ENCODE assay signal across 13 mouse cellular contexts in the genomic region with DNA sequence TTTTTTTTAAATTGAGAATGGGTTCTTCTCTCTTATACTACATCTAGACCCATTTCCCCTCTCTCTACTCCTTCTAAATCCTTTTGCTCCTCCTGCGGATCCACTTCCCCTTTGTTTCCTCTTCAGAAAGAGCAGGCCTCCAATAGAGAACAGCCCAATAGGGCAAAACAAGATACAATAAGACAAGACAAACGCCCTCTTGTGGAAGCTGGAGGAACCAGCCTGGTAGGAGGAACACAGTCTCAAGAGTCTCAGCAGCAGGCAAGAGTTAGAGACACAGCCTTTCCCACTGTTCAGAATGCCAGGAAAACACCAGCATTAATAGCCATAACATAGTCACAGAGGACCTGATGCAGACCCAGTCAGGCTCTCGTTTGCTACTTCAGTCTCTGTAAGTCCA.
DNase-seq lines count a peak whose midpoint lies in the region; ATAC-seq and TF ChIP-seq lines count a peak whose summit lies in the region.
"Had no signal": no experiment of that assay in that cellular context is flagged by ENCODE, and none has a peak within 500 bp of the region (broad histone marks: within the 10 kb centered on the region; RNA-seq: fewer than 3 reads in every experiment).

No protein-coding gene starts in this region.

- peak; percentile 5 for DNase-seq in hindbrain, embryonic 11.5 days (ENCODE audit: low spot score)
- DNase-seq in hindbrain, embryonic 14.5 days (ENCODE audit: low spot score): no peak
- DNase-seq in lung, embryonic 14.5 days: peak; percentile 4
- DNase-seq in lung, postnatal 14 days: no peak
- DNase-seq in MEL (ENCODE audit: low read depth, low spot score): peak; percentile 11
- peak; percentile 21 for DNase-seq in retina, embryonic 14.5 days (ENCODE audit: low spot score)
- no peak for DNase-seq in right cerebral cortex, adult 2 months (ENCODE audit: low spot score in 2 of 2)
- DNase-seq in left cerebral cortex, adult 2 months (ENCODE audit: extremely low spot score in 1 of 2, low spot score in 2 of 2): no peak
- DNase-seq: cerebellum, adult 11-12 months; thymus, adult 2 months had no signal

- TF ChIP-seq POLR2A in MEL (IDR thresholded peaks at IDR 0.05; ENCODE audit: control insufficient read depth in 1 of 2, insufficient read depth in 1 of 2, low read depth in 1 of 2, low read length in 2 of 2, poor library complexity in 1 of 2): no peak

- no peaks in the 10 kb centered on the region for H3K4me1 ChIP-seq in hindbrain, embryonic 11.5 days (replicated peaks; ENCODE audit: control insufficient read depth, insufficient read depth, low read length)
- no peaks in the 10 kb centered on the region for H3K4me1 ChIP-seq in hindbrain, embryonic 14.5 days (replicated peaks; ENCODE audit: control insufficient read depth, insufficient read depth, low read length)
- H3K4me1 ChIP-seq in lung, embryonic 14.5 days (ENCODE audit: insufficient read depth): no peaks in the 10 kb centered on the region
- no peaks in the 10 kb centered on the region for H3K4me1 ChIP-seq in MEL (ENCODE audit: control insufficient read depth in 1 of 2, insufficient read depth in 2 of 2, low read length in 2 of 2)
- H3K4me1 ChIP-seq: limb, embryonic 15.5 days; lung, embryonic 15.5 days had no signal

- H3K9ac ChIP-seq in hindbrain, embryonic 11.5 days (ENCODE audit: low read depth, low read length): no peak overlapping the region
- no peak overlapping the region for H3K9ac ChIP-seq in hindbrain, embryonic 14.5 days
- no peak overlapping the region for H3K9ac ChIP-seq in lung, embryonic 14.5 days
- H3K9ac ChIP-seq in MEL (ENCODE audit: control insufficient read depth, low read depth, low read length, poor library complexity, severe bottlenecking): no peak overlapping the region
- H3K9ac ChIP-seq: limb, embryonic 15.5 days; lung, embryonic 15.5 days had no signal

- no peaks in the 10 kb centered on the region for H3K79me2 ChIP-seq in MEL (ENCODE audit: control insufficient read depth, insufficient read depth, low read length, poor library complexity)

- H3K4me3 ChIP-seq in hindbrain, embryonic 11.5 days (ENCODE audit: low read depth, low read length): no peak overlapping the region
- H3K4me3 ChIP-seq in hindbrain, embryonic 14.5 days (replicated peaks; ENCODE audit: low read length): no peak overlapping the region
- H3K4me3 ChIP-seq in lung, embryonic 14.5 days (ENCODE audit: low read depth, low read length): no peak overlapping the region
- H3K4me3 ChIP-seq in MEL (ENCODE audit: control insufficient read depth in 1 of 2, insufficient read depth in 1 of 2, low read depth in 2 of 2, low read length in 2 of 2): no peak overlapping the region
- H3K4me3 ChIP-seq in left cerebral cortex, adult 2 months: no peak overlapping the region
- H3K4me3 ChIP-seq: limb, embryonic 15.5 days; lung, embryonic 15.5 days had no signal

- no peak overlapping the region for H3K27ac ChIP-seq in hindbrain, embryonic 11.5 days (ENCODE audit: low read depth, low read length)
- H3K27ac ChIP-seq in hindbrain, embryonic 14.5 days: no peak overlapping the region
- H3K27ac ChIP-seq in lung, embryonic 14.5 days (ENCODE audit: low read depth): no peak overlapping the region
- H3K27ac ChIP-seq in MEL (ENCODE audit: control insufficient read depth, low read depth, low read length): no peak overlapping the region
- H3K27ac ChIP-seq in left cerebral cortex, adult 2 months: no peak overlapping the region
- H3K27ac ChIP-seq: limb, embryonic 15.5 days; lung, embryonic 15.5 days had no signal

- no peak for TF ChIP-seq EP300 in MEL (IDR thresholded peaks at IDR 0.05; ENCODE audit: low read depth in 1 of 2, low read length in 2 of 2)

- H3K4me2 ChIP-seq in hindbrain, embryonic 11.5 days (replicated peaks; ENCODE audit: low read depth, low read length): no peak overlapping the region
- no peak overlapping the region for H3K4me2 ChIP-seq in hindbrain, embryonic 14.5 days (replicated peaks)
- no peak overlapping the region for H3K4me2 ChIP-seq in lung, embryonic 14.5 days
- H3K4me2 ChIP-seq: limb, embryonic 15.5 days; lung, embryonic 15.5 days had no signal

- no peaks in the 10 kb centered on the region for H3K9me3 ChIP-seq in hindbrain, embryonic 11.5 days (ENCODE audit: control insufficient read depth, low read length)
- H3K9me3 ChIP-seq in hindbrain, embryonic 14.5 days (ENCODE audit: control insufficient read depth, low read length): no peaks in the 10 kb centered on the region
- no peaks in the 10 kb centered on the region for H3K9me3 ChIP-seq in lung, embryonic 14.5 days (ENCODE audit: low read depth, low read length)
- H3K9me3 ChIP-seq in MEL (replicated peaks; ENCODE audit: insufficient read depth, low read length): no peaks in the 10 kb centered on the region; the same call in 1 of the 2 replicates
- H3K9me3 ChIP-seq: limb, embryonic 15.5 days; lung, embryonic 15.5 days had no signal

- no peaks in the 10 kb centered on the region for H3K36me3 ChIP-seq in hindbrain, embryonic 11.5 days (ENCODE audit: control insufficient read depth, insufficient read depth, low read length)
- no peaks in the 10 kb centered on the region for H3K36me3 ChIP-seq in hindbrain, embryonic 14.5 days (replicated peaks; ENCODE audit: control insufficient read depth, insufficient read depth)
- H3K36me3 ChIP-seq in lung, embryonic 14.5 days (ENCODE audit: insufficient read depth): no peaks in the 10 kb centered on the region
- H3K36me3 ChIP-seq in MEL (ENCODE audit: control insufficient read depth in 1 of 2, insufficient read depth in 2 of 2, low read length in 2 of 2): no peaks in the 10 kb centered on the region
- H3K36me3 ChIP-seq: limb, embryonic 15.5 days; lung, embryonic 15.5 days had no signal

- no peak for ATAC-seq in hindbrain, embryonic 11.5 days (ENCODE audit: low FRiP score)
- no peak for ATAC-seq in hindbrain, embryonic 14.5 days (ENCODE audit: low FRiP score)
- no peak for ATAC-seq in lung, embryonic 14.5 days (ENCODE audit: insufficient read depth)
- ATAC-seq: CD4-positive, CD25-positive, alpha-beta regulatory T cell, adult 4 months had no signal

- no peak for TF ChIP-seq CTCF in lung, embryonic 14.5 days (IDR thresholded peaks at IDR 0.05; ENCODE audit: low read depth)
- peak in 2 of 3 experiments; percentile 6 to 32; a peak in 2 of 6 replicates for TF ChIP-seq CTCF in MEL (IDR thresholded peaks at IDR 0.05 in 2 of 3, conservative IDR thresholded peaks at IDR 0.05 in 1 of 3; ENCODE audit: control insufficient read depth in 1 of 3, insufficient read depth in 1 of 3, low read depth in 2 of 3, low read length in 3 of 3, poor library complexity in 1 of 3, severe bottlenecking in 1 of 3)
- TF ChIP-seq CTCF in left cerebral cortex, adult 2 months (IDR thresholded peaks at IDR 0.05): no peak; the same call in 1 of the 2 replicates

- intact Hi-C loops in left cerebral cortex, adult 2 months (cut with DNase I): no loop called here

- TF ChIP-seq RAD21 in MEL (IDR thresholded peaks at IDR 0.05; ENCODE audit: low read depth, low read length): no peak

- H3K27me3 ChIP-seq in hindbrain, embryonic 11.5 days (ENCODE audit: control insufficient read depth, insufficient read depth, low read length): no peaks in the 10 kb centered on the region
- H3K27me3 ChIP-seq in hindbrain, embryonic 14.5 days (ENCODE audit: control insufficient read depth, insufficient read depth, low read length): no peaks in the 10 kb centered on the region
- no peaks in the 10 kb centered on the region for H3K27me3 ChIP-seq in lung, embryonic 14.5 days (ENCODE audit: insufficient read depth, low read length)
- no peaks in the 10 kb centered on the region for H3K27me3 ChIP-seq in MEL (ENCODE audit: control insufficient read depth in 1 of 2, insufficient read depth in 2 of 2, low read length in 2 of 2)
- H3K27me3 ChIP-seq: limb, embryonic 15.5 days; lung, embryonic 15.5 days had no signal

- 47% methylated on average over 3 of the region's 3 CpGs for WGBS in hindbrain, embryonic 11.5 days
- WGBS in hindbrain, embryonic 14.5 days: 49% methylated on average over 3 of the region's 3 CpGs
- WGBS in lung, embryonic 14.5 days: 42% methylated on average over 3 of the region's 3 CpGs

TF ChIP-seq in MEL, 35 proteins besides CTCF, POLR2A, EP300 and RAD21:
- TF ChIP-seq TAL1 (IDR thresholded peaks at IDR 0.05; ENCODE audit: low read length) (no peak), SMC3 (IDR thresholded peaks at IDR 0.05; ENCODE audit: low read depth, low read length) (peak; percentile 38)

Comparison
In these comparisons a context has a peak if more than half of its experiments do, and no peak if none do; other contexts are left out.
1. DNase-seq: peak in hindbrain, embryonic 11.5 days (single experiment), lung, embryonic 14.5 days (single experiment), MEL (single experiment) and retina, embryonic 14.5 days (single experiment); none in hindbrain, embryonic 14.5 days (single experiment), lung, postnatal 14 days (single experiment), right cerebral cortex, adult 2 months (0 of 2) and left cerebral cortex, adult 2 months (0 of 2).
2. CTCF ChIP-seq: peak in MEL (2 of 3); none in lung, embryonic 14.5 days (single experiment) and left cerebral cortex, adult 2 months (single experiment).